Mouse (Mus musculus): Measurements from ENCODE around the gene Jmjd1c.

Jmjd1c gene

DNA sequence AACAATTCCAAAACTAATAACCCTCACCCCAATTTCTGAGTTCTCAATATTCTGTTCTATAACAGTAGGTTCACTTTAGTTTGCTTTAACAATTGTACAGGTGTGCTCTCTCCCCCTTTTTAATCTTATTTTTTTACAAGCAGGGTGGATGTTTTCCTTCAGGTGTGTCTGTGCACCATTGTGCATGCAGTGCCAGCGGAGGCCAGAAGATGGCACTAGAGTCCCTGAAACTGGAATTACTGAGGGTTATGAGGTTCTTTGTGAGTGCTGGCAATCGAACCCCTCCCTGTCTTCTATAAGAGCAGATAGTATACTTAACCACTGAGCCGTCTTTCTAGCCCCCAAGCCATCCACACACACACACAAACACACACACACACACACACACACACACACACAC lies 96.4 kb downstream of the Jmjd1c start:
- no peak for DNase-seq (ENCODE audit: low spot score)

DNA sequence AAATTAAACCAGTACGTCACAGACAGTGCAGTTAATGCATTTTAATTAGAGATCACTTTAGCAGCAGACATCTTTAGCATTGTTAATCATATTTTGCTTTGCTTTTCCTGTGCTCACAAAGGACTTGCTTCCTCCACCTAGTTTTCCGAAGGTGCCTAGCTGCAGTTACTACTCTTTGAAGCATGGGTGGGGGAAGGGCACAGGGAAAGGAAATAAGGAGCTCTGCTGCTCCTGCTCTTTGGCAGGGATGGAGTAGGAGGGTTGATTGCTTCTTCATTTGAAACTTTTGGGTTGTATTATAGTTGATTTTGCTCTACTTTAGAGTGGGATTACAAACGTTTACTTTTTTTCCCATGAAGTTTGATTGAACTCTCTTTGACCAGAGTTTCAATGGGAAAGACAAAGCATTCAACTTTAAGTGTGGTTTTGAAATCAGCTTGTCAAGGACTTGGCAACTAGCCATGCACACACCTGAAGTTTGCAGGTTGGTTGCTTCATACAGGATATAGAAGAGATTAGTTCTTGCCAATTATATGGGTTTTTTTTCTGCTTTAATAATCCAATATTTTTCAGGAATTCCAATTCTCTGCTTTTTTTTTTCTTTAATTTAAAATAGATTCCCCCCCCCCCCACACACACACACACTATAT lies 97.2 kb downstream of the Jmjd1c start:
- peak; percentile 82 for DNase-seq (ENCODE audit: low spot score)

DNA sequence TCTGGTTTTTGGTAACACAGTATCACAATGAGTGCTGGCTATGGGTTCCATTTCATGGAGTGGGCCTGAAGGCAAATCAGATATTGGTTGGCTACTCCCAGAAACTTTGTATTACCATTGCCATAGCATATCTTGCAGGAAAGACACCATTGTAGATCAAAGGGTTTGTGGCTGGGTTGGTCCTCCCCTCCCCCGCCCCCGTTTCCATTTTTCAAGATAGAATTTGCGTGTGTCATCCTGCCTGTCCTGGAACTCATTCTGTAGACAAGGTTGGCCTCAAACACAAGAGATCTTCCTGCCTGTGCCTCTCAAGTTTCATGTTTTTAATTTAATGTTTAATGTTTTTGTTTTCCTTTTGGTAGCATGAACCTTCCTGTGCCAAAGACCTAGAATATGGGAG lies 98.1 kb downstream of the Jmjd1c start:
- DNase-seq (ENCODE audit: low spot score) = no peak

DNA sequence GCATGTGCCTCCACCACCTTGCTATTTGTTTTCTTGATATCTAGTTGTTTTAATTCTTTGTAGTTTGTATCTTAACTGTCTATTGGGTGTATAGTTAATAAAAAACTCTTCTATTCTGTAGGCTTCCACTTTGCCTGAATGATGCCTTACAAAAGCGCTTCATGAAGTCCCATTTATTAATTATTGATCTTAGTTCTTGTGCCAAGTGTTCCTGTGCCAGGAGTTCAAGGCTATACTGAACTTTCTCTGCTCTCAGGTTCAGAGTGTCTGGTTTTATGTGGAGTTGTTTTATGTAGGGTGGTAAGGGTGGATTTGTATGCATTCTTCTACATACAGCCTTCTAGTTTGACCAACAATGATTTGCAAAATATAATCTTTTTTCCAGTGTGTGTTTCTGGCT lies 99.7 kb downstream of the Jmjd1c start:
- no peak for DNase-seq (ENCODE audit: low spot score)

DNA sequence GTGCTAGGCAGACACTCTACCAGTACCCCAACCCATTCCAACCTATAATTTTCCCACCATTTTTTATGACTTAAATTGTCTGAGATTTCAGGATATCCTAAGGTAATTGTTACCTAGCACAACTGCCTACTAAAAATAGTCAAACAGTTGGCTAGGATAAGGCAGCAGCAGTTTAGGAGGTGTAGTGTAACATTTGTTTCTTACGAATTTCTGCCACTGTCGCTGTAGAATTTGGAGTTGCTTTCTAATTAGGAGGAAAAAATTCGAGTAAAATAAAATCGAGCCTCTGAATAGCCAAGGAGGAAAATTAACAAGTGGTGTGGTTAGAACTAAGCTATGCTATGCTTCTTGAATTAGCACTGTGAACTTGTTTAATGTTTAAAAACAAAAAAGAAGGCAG lies 101.3 kb downstream of the Jmjd1c start:
- DNase-seq (ENCODE audit: low spot score) = no peak

DNA sequence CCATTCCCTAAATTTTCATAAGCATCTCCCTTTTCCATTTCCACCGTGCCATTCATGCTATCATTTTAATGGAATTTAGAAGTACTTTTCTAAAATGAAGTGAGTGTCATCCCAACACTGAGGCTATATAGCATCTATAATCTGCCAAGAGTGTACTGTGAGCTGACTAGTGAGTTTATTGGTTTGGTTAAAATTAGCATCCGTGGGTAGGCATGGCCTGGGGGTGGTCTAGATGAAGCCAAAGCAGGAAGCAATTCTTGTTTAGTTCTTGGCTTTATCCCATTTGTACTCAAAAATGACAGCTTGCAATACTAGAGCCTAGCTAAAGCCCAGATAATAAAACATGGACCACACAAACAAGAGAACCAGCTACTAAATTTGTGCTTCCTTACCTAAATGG lies 101.9 kb downstream of the Jmjd1c start:
- no peak for DNase-seq (ENCODE audit: low spot score)

GRCm38 (mm10) chr10:67201769-67202168 lies 105.8 kb downstream of the Jmjd1c start:
- DNase-seq (ENCODE audit: low spot score) = no peak

- no peak for DNase-seq (ENCODE audit: low spot score)
These were observed 106.5 kb downstream of the Jmjd1c start for GRCm38 (mm10) chr10:67202470-67202869.

DNA sequence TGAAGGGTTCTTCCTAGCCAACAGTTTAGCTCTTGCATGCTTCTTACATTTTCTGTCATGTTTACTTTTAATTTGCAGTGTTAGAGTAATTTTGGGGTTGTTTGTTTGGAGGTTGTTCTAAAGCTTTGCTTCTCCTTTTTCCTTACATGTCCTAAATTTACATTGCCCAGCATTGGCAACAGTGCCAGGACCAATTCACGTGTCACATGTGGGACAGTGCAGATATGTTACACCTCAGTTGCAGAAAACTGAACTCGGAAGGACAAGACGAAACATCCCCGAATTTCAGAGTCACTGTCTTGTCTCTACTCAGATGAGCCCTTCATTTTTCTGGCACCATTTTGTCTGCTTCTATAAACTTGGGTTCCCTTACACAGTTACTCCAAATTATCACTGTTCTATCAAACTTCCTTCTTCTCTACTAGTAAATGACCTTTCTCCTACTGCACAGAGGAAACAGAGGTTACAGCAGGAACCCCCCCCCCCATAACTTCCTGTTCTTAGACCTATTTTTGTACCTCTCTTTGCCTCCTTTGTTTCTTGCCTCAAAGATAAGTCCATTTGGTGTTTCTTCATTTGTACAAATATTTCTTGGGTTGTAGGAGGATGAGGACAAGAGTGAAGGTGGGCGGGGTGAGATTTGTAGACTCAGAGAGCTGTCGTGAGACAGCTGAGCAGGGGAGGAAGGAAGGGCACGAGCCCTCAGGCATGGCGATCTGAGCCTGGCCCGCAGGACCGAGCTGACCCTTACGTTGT lies 108.9 kb downstream of the Jmjd1c start:
- peak; percentile 60 for DNase-seq (ENCODE audit: low spot score)

- no peak for DNase-seq (ENCODE audit: low spot score)
These were observed 112.0 kb downstream of the Jmjd1c start for GRCm38 (mm10) chr10:67207931-67208330.

- DNase-seq (ENCODE audit: low spot score) = no peak
These were observed 114.2 kb downstream of the Jmjd1c start for GRCm38 (mm10) chr10:67209916-67210675.

DNA sequence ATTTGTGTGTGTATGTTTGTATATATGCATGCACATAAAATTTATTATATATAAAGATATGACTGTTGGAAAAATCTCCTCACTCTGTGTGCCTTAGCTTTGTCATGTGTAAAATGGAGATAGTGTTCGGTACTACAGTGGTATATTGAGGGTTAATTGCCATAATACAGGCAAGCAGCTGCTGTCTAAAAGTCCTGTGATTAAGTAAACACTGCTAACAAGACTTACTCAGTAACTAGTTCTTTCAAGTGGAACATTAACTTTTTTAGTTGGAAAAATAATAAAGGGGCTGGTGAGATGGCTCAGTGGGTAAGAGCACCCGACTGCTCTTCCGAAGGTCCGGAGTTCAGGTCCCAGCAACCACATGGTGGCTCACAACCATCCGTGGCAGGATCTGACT lies 116.1 kb downstream of the Jmjd1c start:
- no peak for DNase-seq (ENCODE audit: low spot score)

DNA sequence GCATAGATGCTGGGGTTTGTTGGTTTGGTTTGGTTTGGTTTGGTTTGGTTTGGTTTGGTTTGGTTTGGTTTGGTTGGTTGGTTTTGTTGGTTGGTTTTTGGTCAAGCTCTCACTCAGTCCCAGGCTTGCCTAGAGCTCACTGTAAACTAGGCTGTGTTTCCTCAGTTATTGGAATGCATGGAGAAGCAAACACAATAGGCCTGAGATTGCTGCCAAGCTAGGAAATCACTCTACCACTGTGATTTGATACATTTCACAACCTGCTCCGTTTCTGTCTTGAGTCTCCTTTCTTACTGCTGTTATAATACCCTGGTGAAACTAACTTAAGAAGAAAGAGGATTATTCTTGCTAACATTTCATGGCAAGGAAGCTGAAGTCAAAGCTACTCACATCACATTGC lies 117.8 kb downstream of the Jmjd1c start:
- DNase-seq (ENCODE audit: low spot score) = no peak

DNA sequence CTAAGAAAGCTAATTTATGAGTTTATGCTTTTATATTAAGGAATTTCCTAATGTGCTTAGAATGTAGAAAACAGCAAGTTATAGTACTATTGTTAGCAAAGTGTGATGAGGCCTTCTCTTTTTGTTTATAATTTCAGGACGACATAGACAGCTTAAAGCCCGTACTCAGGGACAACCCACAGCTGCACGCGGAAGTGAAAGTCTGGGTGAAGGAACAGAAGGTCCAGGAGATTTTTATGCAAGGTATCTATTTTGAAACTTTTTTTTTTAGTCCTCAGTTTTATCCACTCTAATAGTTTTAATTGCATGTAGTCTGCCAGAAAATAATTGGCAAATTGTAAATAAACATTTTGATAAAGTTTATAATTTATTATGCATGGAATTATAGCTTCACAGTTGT lies 119.2 kb downstream of the Jmjd1c start:
- no peak for DNase-seq (ENCODE audit: low spot score)

GRCm38 (mm10) chr10:67216872-67217271 lies 120.9 kb downstream of the Jmjd1c start:
- DNase-seq (ENCODE audit: low spot score) = no peak

DNA sequence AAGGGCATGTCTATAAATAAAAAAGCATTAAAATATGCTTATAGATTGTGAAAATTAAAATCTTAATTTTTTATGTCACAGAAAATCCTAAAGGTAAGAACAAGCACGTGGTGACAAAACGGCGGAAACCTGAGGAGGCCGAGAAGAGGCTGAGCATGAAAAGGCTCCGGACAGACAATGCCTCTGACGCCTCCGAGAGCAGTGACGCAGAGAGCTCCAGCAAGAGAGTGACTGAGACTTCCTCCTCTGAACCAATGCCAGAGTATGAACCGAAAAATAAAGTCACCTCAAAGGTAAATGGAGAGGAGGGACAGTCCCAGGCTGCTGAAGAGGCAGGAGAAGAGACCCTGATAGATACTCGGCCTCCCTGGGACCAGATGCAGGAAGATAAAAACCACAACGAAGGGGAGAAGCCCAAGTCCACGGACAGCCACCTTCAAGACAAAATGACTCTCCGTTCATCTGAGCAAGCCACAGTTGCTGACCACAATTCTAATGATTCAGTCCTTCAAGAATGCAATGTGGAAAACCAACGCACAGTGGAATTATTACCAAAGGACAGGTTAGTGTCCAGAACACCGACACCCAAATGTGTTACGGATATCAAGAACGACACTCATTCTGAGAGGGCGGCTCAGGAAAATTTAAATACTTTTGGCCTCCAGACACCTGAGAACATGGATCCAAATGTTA lies 123.1 kb downstream of the Jmjd1c start:
- no peak for DNase-seq (ENCODE audit: low spot score)

DNA sequence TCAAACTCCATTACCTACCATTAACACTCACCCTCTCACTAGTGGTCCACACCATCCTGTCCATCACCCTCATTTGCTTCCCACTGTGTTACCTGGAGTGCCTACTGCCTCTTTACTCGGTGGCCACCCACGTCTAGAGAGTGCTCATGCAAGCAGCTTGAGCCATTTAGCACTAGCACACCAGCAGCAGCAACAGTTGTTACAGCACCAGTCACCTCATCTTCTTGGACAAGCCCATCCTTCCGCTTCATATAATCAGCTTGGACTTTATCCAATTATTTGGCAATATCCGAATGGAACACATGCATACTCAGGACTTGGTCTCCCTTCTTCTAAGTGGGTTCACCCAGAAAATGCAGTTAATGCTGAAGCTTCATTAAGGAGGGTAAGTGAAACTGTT lies 124.3 kb downstream of the Jmjd1c start:
- DNase-seq (ENCODE audit: low spot score) = no peak

- no peak for DNase-seq (ENCODE audit: low spot score)
These were observed 125.4 kb downstream of the Jmjd1c start for GRCm38 (mm10) chr10:67221284-67221683.

DNA sequence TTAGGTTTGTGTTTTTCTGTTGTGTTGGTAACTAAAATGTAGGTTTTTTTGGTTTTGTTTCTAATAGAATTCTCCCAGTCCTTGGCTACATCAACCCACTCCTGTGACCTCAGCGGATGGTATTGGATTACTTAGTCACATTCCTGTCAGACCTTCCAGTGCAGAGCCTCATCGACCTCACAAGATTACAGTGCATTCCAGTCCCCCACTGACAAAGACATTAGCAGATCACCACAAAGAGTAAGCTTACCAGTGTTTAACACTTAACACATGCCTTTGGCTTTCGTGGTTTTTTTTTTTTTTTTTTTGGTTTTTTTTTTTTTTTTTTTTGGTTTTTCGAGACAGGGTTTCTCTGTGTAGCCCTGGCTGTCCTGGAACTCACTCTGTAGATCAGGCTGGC lies 128.0 kb downstream of the Jmjd1c start:
- DNase-seq (ENCODE audit: low spot score) = no peak

DNA sequence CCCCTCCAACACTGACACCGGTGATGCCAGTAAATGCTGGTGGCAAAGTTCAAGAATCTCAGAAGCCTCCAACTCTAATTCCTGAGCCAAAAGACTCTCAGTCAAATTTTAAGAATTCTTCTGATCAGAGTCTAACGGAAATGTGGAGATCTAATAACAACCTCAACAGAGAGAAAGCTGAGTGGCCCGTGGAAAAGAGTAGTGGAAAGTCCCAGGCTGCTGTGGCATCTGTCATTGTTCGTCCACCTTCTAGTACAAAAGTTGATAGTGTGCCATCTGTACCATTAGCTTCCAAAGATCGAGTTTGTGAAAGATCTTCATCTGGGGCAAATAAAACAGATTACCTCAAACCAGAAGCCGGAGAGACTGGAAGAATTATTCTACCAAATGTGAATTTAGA lies 129.6 kb downstream of the Jmjd1c start:
- DNase-seq (ENCODE audit: low spot score) = no peak

GRCm38 (mm10) chr10:67226109-67226508 lies 130.2 kb downstream of the Jmjd1c start:
- peak; percentile 58 for DNase-seq (ENCODE audit: low spot score)

DNA sequence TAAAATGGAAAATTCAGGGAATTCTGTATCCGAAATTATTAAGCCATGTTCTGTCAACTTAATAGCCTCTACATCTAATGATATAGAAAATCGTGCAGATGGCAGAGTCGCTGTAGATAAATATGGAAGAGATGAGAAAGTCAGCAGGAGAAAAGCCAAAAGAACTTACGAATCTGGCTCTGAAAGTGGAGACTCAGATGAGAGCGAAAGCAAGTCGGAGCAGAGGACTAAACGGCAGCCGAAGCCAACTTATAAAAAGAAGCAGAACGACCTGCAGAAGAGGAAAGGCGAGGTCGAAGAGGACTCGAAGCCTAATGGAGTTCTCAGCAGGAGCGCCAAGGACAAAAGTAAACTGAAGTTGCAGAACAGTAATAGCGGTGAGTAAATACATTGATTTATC lies 130.6 kb downstream of the Jmjd1c start:
- no peak for DNase-seq (ENCODE audit: low spot score)

GRCm38 (mm10) chr10:67230439-67230838 lies 134.5 kb downstream of the Jmjd1c start:
- no peak for DNase-seq (ENCODE audit: low spot score)
